ENCODE assay signal across 9 mouse cellular contexts in the genomic region with DNA sequence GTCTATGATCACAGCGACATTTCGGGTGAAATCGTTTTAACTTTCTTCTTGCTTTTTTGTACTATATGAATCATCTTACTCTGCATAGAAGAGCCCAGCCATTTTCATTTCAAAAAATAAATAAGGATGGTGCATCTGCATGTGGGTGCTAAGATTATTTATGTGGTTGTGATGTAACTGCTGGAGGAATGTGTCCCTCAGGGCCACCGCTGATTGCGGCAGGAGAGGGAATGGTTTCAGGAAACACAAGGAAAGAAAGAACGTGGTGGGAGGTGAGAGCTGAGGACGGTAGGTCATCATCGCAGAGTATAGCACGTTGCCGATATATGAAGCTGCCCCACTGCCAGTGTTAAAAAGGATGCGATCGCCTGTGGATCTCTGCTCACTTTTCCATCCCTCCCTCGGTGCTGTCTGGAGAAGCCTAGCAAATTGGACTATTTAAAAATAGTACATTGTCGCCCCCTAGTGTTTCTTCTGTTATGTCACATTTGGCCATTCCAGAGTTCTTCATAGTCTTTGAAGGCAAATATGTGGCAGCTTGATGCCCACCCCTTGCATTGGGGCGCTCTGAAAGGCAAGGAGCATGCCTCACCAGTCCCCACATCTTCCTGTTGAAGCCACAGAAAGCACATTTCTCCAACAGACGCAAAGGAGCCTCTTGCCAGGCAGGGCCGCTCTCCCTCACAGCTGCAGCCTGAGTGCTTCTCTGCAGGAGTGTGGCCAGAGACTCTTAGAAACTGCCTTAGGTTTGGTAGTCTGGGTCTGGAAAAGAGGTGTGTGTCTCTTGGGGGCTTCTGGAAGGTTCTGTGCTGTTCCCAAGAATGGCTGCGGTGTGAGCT.
A peak's percentile ranks its signal among the peaks of the same experiment; 100 is the strongest.
DNase-seq lines count a peak whose midpoint lies in the region; ATAC-seq lines count a peak whose summit lies in the region.
"Had no signal": no experiment of that assay in that cellular context is flagged by ENCODE, and none has a peak within 500 bp of the region (broad histone marks: within the 10 kb centered on the region; RNA-seq: fewer than 3 reads in every experiment).

No protein-coding gene starts in this region.

- H3K4me1 ChIP-seq in kidney, embryonic 14.5 days (ENCODE audit: control insufficient read depth, insufficient read depth, low read length) = no peaks in the 10 kb centered on the region
- peaks cover 9% of the 10 kb centered on the region for H3K4me1 ChIP-seq in limb, embryonic 13.5 days
- H3K4me1 ChIP-seq in neural tube, embryonic 14.5 days (ENCODE audit: control insufficient read depth, insufficient read depth, low read length) = peaks cover 2% of the 10 kb centered on the region; the same call in 1 of the 2 replicates

- no peak overlapping the region for H3K27ac ChIP-seq in kidney, embryonic 14.5 days (ENCODE audit: low read depth, low read length)
- no peak overlapping the region for H3K27ac ChIP-seq in limb, embryonic 13.5 days
- no peak overlapping the region for H3K27ac ChIP-seq in neural tube, embryonic 14.5 days (ENCODE audit: low read depth, low read length)

- H3K27me3 ChIP-seq in kidney, embryonic 14.5 days (ENCODE audit: control insufficient read depth, insufficient read depth, low read length) = no peaks in the 10 kb centered on the region
- H3K27me3 ChIP-seq in limb, embryonic 13.5 days = no peaks in the 10 kb centered on the region
- H3K27me3 ChIP-seq in neural tube, embryonic 14.5 days (ENCODE audit: control insufficient read depth, insufficient read depth, low read length) = no peaks in the 10 kb centered on the region

- peak; percentile 38 for DNase-seq in ovary, postnatal 14 days (ENCODE audit: low spot score)
- no peak for DNase-seq in ovary, adult 18-20 months (ENCODE audit: low spot score)
- DNase-seq in cerebellum, postnatal 36 days = peak; percentile 16 to 54
- DNase-seq in heart, adult 9 months (ENCODE audit: low spot score in 2 of 2) = peak; percentile 35 to 57

- no peaks in the 10 kb centered on the region for H3K9me3 ChIP-seq in kidney, embryonic 14.5 days (ENCODE audit: control insufficient read depth, low read length)
- H3K9me3 ChIP-seq in limb, embryonic 13.5 days = no peaks in the 10 kb centered on the region
- no peaks in the 10 kb centered on the region for H3K9me3 ChIP-seq in neural tube, embryonic 14.5 days (ENCODE audit: control insufficient read depth, low read length)

- no peak overlapping the region for H3K4me2 ChIP-seq in kidney, embryonic 14.5 days (replicated peaks; ENCODE audit: low read depth, low read length)
- H3K4me2 ChIP-seq in limb, embryonic 13.5 days (replicated peaks) = peak overlapping the region; percentile 43
- peak overlapping the region; percentile 19; the same call in 1 of the 2 replicates for H3K4me2 ChIP-seq in neural tube, embryonic 14.5 days (ENCODE audit: low read depth, low read length)

- ATAC-seq in kidney, embryonic 14.5 days (ENCODE audit: low FRiP score, low TSS enrichment) = peak; percentile 74; the same call in 1 of the 2 replicates
- ATAC-seq in limb, embryonic 13.5 days (ENCODE audit: low FRiP score, low read depth) = peak; percentile 74
- peak; percentile 69 for ATAC-seq in neural tube, embryonic 14.5 days (ENCODE audit: low read depth)
- ATAC-seq in megakaryocyte, adult 5-6 weeks (ENCODE audit: poor library complexity, severe bottlenecking) = no peak

- 40% methylated on average over 18 of the region's 18 CpGs for WGBS in kidney, embryonic 14.5 days
- WGBS in limb, embryonic 13.5 days = 37% methylated on average over 18 of the region's 18 CpGs
- 36% methylated on average over 18 of the region's 18 CpGs for WGBS in neural tube, embryonic 14.5 days

- H3K36me3 ChIP-seq in kidney, embryonic 14.5 days (ENCODE audit: control insufficient read depth, insufficient read depth, low read length) = 0 out of 2 replicates have a peak, but pooled peaks cover 5% of the 10 kb centered on the region
- H3K36me3 ChIP-seq in limb, embryonic 13.5 days = no peaks in the 10 kb centered on the region; the same call in 1 of the 2 replicates
- peaks cover 7% of the 10 kb centered on the region; the same call in 1 of the 2 replicates for H3K36me3 ChIP-seq in neural tube, embryonic 14.5 days (ENCODE audit: control insufficient read depth, insufficient read depth, low read length)

- no peak overlapping the region for H3K4me3 ChIP-seq in kidney, embryonic 14.5 days (ENCODE audit: low read length)
- H3K4me3 ChIP-seq in limb, embryonic 13.5 days = no peak overlapping the region
- H3K4me3 ChIP-seq in neural tube, embryonic 14.5 days (ENCODE audit: low read depth, low read length) = no peak overlapping the region
- H3K4me3 ChIP-seq: myocyte had no signal

- H3K9ac ChIP-seq in kidney, embryonic 14.5 days (ENCODE audit: low read depth, low read length) = no peak overlapping the region
- no peak overlapping the region for H3K9ac ChIP-seq in limb, embryonic 13.5 days
- no peak overlapping the region for H3K9ac ChIP-seq in neural tube, embryonic 14.5 days (replicated peaks; ENCODE audit: low read depth, low read length)
